Mouse (Mus musculus): Measurements from ENCODE around the gene Stra8. TPM values are rescaled to one million over a fixed set of nuclear protein-coding genes. Genes with fewer than 3 reads are reported as not detected.
A peak's percentile ranks its signal among the peaks of the same experiment; 100 is the strongest.

Stra8 gene
- polyA plus RNA-seq, 1 experiment from 2014 or later = not detected

DNA sequence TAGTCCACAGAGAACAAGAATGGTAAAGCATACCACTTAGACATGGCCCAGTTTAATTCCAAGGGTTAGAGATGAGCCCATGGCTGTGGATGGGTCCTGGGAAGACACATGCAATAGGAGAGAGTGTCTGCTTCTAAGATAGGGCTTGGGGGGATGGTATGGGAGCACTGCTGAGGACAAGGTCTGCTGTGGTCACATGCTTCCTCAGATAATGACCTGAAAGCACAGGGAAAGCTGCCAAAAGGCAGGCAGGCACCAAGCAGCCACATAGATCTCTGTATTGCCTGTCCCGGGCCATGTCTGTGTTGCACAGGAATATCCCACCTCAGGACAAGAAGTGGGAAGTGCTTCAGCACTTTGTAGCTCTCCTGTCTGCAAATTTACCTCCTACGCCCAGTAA is 20.8 kb upstream of the Stra8 start:
- ATAC-seq (replicated peaks; ENCODE audit: low FRiP score) (peak; percentile 35; the same call in 1 of the 2 replicates), DNase-seq (ENCODE audit: low spot score) (no peak)
- Histone ChIP-seq H3K4me2 (no peak overlapping the region), H3K9ac (ENCODE audit: low read depth, low read length) (no peak overlapping the region), H3K9me3 (ENCODE audit: control insufficient read depth, low read length) (no peaks in the 10 kb centered on the region), H3K27me3 (replicated peaks; ENCODE audit: control insufficient read depth, insufficient read depth, low read length) (no peaks in the 10 kb centered on the region), H3K4me1 (replicated peaks; ENCODE audit: control insufficient read depth, insufficient read depth, low read length) (peaks cover 14% of the 10 kb centered on the region), H3K36me3 (ENCODE audit: control insufficient read depth, insufficient read depth, low read length) (peaks cover 39% of the 10 kb centered on the region), H3K4me3 (ENCODE audit: low read depth, low read length) (no peak overlapping the region), H3K27ac (ENCODE audit: low read depth, low read length) (no peak overlapping the region)
- 66% methylated on average over 2 of the region's 2 CpGs for WGBS

DNA sequence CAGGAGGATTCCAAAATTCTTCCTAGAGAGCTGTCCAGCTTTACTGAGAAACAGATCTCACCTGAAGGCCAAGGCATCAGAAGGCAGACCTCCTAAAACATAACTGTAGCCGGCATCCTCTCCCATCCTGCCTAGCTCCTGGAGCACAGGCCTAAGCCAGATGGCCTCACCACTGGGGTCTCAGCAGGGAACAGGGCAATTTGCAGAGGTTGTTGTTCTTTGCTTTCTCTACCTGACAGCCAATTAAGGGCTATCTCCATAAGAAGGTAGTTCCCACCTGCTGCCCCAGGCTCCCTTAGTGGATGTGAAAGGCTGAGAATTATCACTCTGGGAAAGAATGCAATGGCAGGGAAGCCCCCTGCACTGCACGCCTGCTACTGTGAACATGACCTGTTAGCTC is 19.0 kb upstream of the Stra8 start:
- Histone ChIP-seq H3K36me3 (ENCODE audit: control insufficient read depth, insufficient read depth, low read length) (peaks cover 38% of the 10 kb centered on the region), H3K4me1 (replicated peaks; ENCODE audit: control insufficient read depth, insufficient read depth, low read length) (peaks cover 16% of the 10 kb centered on the region), H3K27ac (ENCODE audit: low read depth, low read length) (no peak overlapping the region), H3K9ac (ENCODE audit: low read depth, low read length) (no peak overlapping the region), H3K9me3 (ENCODE audit: control insufficient read depth, low read length) (no peaks in the 10 kb centered on the region), H3K4me3 (ENCODE audit: low read depth, low read length) (no peak overlapping the region), H3K27me3 (replicated peaks; ENCODE audit: control insufficient read depth, insufficient read depth, low read length) (no peaks in the 10 kb centered on the region), H3K4me2 (no peak overlapping the region)
- ATAC-seq (replicated peaks; ENCODE audit: low FRiP score) (no peak), DNase-seq (ENCODE audit: low spot score) (no peak)
- 78% methylated on average over 2 of the region's 2 CpGs for WGBS

DNA sequence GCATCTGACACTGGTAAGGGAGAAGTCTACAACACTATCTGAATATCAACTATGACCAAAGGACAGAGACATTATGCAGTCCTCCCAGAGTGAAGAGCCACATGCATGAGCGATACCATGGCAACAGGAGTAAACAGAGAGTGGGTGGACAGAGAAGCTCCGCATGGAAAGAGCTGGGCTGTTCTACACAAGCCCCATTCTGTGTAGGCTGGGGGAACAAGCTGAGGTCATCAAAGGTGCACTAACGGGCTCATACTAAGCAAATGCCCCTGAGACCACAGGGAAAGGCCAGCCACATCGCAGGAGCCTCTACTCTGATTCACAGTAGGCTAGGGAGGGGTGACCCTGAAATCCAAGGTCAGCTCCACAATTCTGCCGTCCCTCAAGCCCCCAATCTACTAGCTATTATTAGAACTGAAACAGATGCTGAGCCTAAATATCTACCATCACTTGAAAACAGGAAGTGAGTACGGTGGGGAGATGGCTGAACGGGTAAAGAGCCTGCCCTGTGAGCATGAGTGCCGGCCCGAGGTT is 18.0 kb upstream of the Stra8 start:
- Histone ChIP-seq H3K4me2 (no peak overlapping the region), H3K27ac (ENCODE audit: low read depth, low read length) (no peak overlapping the region), H3K9ac (ENCODE audit: low read depth, low read length) (no peak overlapping the region), H3K4me3 (ENCODE audit: low read depth, low read length) (no peak overlapping the region), H3K36me3 (ENCODE audit: control insufficient read depth, insufficient read depth, low read length) (peaks cover 34% of the 10 kb centered on the region), H3K4me1 (replicated peaks; ENCODE audit: control insufficient read depth, insufficient read depth, low read length) (peaks cover 20% of the 10 kb centered on the region), H3K9me3 (ENCODE audit: control insufficient read depth, low read length) (no peaks in the 10 kb centered on the region), H3K27me3 (replicated peaks; ENCODE audit: control insufficient read depth, insufficient read depth, low read length) (no peaks in the 10 kb centered on the region)
- no peak for ATAC-seq (replicated peaks; ENCODE audit: low FRiP score)
- DNase-seq (ENCODE audit: low spot score) = no peak
- WGBS = 56% methylated on average over 9 of the region's 9 CpGs

DNA sequence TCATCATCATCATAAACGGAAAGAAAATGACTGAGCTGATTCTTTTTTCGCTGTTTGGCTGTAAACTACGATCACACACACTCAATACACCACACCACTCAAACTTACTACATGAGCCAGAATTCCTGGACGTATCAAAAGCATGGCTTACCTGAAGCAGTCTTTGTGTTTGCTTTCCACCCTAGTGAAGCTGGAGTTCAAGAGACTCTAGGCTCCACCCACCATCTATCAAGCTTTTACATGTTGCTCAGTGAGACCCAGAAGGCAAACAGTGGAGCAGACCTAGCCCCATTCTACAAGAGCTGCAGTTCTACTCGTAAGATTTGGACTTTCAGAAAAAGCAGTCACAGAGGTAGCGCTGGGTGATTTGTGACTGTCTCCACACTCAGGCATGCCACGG is 17.4 kb upstream of the Stra8 start:
- Histone ChIP-seq H3K4me2 (no peak overlapping the region), H3K9ac (ENCODE audit: low read depth, low read length) (no peak overlapping the region), H3K4me1 (replicated peaks; ENCODE audit: control insufficient read depth, insufficient read depth, low read length) (peaks cover 25% of the 10 kb centered on the region), H3K4me3 (ENCODE audit: low read depth, low read length) (no peak overlapping the region), H3K36me3 (ENCODE audit: control insufficient read depth, insufficient read depth, low read length) (peaks cover 34% of the 10 kb centered on the region), H3K27me3 (replicated peaks; ENCODE audit: control insufficient read depth, insufficient read depth, low read length) (no peaks in the 10 kb centered on the region), H3K9me3 (ENCODE audit: control insufficient read depth, low read length) (no peaks in the 10 kb centered on the region), H3K27ac (ENCODE audit: low read depth, low read length) (no peak overlapping the region)
- 86% methylated on average over 7 of the region's 7 CpGs for WGBS
- no peak for ATAC-seq (replicated peaks; ENCODE audit: low FRiP score)
- no peak for DNase-seq (ENCODE audit: low spot score)

DNA sequence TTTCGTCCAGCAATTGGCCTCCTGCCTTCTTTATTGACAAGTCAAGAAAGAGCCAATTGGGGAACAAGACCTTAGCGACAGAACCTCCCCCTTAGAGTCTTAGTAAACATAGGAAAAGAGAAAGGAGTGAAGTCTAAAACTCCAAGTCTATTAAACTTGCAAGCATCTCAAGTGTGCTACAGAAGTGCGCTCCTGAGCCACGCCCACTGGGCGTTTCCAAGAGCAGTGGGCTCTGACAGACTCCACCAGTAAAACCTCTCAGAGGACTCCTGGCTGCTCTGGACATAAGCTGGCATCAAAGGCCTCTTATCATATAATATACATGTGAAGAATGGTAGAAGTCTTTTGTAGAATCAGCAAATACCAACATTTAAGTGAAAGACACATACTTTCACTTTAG is 16.5 kb upstream of the Stra8 start:
- Histone ChIP-seq H3K9me3 (ENCODE audit: control insufficient read depth, low read length) (no peaks in the 10 kb centered on the region), H3K36me3 (ENCODE audit: control insufficient read depth, insufficient read depth, low read length) (peaks cover 33% of the 10 kb centered on the region), H3K27ac (ENCODE audit: low read depth, low read length) (no peak overlapping the region), H3K27me3 (replicated peaks; ENCODE audit: control insufficient read depth, insufficient read depth, low read length) (no peaks in the 10 kb centered on the region), H3K4me3 (ENCODE audit: low read depth, low read length) (no peak overlapping the region), H3K4me2 (no peak overlapping the region), H3K4me1 (replicated peaks; ENCODE audit: control insufficient read depth, insufficient read depth, low read length) (peaks cover 31% of the 10 kb centered on the region), H3K9ac (ENCODE audit: low read depth, low read length) (no peak overlapping the region)
- ATAC-seq (replicated peaks; ENCODE audit: low FRiP score) = no peak
- DNase-seq (ENCODE audit: low spot score) = no peak
- WGBS = 77% methylated on average over 5 of the region's 5 CpGs

DNA sequence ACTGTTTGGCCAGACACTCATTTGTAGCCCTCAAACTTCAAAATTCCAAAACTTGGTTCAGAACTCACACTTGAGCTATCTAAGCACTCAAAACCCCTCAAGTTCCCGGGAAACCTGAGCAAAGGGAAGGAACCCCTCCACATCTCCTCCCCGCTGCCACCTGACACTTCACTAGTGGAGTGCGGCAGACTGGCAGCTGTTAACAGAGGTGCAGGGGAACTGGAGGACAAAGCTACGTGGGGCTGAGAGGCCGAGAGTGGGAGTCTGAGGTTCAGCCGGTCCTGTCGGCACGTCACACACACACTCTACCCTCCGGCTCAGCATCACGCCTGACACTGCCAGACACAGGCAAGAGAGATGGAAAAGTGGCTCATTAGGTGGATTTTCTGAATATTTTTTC is 16.1 kb upstream of the Stra8 start:
- DNase-seq (ENCODE audit: low spot score) (no peak), ATAC-seq (replicated peaks; ENCODE audit: low FRiP score) (no peak)
- Histone ChIP-seq H3K9ac (ENCODE audit: low read depth, low read length) (no peak overlapping the region), H3K4me2 (no peak overlapping the region), H3K4me1 (replicated peaks; ENCODE audit: control insufficient read depth, insufficient read depth, low read length) (peaks cover 35% of the 10 kb centered on the region), H3K36me3 (ENCODE audit: control insufficient read depth, insufficient read depth, low read length) (peaks cover 35% of the 10 kb centered on the region), H3K9me3 (ENCODE audit: control insufficient read depth, low read length) (no peaks in the 10 kb centered on the region), H3K27me3 (replicated peaks; ENCODE audit: control insufficient read depth, insufficient read depth, low read length) (no peaks in the 10 kb centered on the region), H3K27ac (ENCODE audit: low read depth, low read length) (no peak overlapping the region), H3K4me3 (ENCODE audit: low read depth, low read length) (no peak overlapping the region)
- 80% methylated on average over 10 of the region's 10 CpGs for WGBS

DNA sequence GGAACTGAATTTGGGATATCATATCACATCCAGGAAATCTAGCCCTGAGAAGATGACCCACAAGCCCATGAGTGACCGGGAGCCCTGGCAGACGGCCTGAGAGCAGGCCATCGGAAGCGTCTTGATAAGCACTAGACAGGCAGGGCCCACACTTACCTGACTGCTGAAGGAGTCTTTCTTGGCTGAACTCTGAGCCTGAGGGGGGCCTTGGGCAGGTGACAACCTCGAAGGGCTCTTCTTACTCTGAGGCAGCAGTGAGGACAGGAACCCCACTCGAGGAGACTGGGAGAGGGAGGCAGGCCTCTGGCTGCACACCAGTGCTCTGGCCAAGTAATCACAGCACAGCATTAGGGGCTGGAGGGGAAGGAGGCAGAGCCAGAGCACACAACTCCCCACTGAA is 15.6 kb upstream of the Stra8 start:
- 78% methylated on average over 6 of the region's 6 CpGs for WGBS
- Histone ChIP-seq H3K4me2 (no peak overlapping the region), H3K4me1 (replicated peaks; ENCODE audit: control insufficient read depth, insufficient read depth, low read length) (peaks cover 36% of the 10 kb centered on the region), H3K9ac (ENCODE audit: low read depth, low read length) (no peak overlapping the region), H3K27ac (ENCODE audit: low read depth, low read length) (no peak overlapping the region), H3K36me3 (ENCODE audit: control insufficient read depth, insufficient read depth, low read length) (peaks cover 35% of the 10 kb centered on the region), H3K9me3 (ENCODE audit: control insufficient read depth, low read length) (no peaks in the 10 kb centered on the region), H3K4me3 (ENCODE audit: low read depth, low read length) (no peak overlapping the region), H3K27me3 (replicated peaks; ENCODE audit: control insufficient read depth, insufficient read depth, low read length) (no peaks in the 10 kb centered on the region)
- DNase-seq (ENCODE audit: low spot score) (no peak), ATAC-seq (replicated peaks; ENCODE audit: low FRiP score) (no peak)

DNA sequence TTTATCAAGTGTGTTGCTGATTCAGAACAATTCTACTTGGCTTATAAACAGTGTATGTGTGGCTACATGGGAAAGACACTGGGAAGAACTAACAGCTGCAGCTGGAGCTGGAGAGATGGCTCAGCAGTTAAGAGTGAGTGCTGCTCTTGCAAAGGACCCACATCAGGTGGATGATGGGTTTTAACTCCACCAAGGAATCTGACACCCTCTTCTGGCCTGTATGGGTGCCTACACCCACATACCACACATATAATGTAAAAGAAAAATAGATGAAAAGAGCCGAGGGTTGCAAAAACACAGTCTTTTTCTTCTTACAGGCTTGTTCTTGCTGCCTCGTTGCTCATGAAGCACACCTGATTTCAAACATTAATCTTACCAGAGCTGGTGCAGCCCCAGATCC is 13.8 kb upstream of the Stra8 start:
- H3K9me3 ChIP-seq (ENCODE audit: control insufficient read depth, low read length) = no peaks in the 10 kb centered on the region
- peaks cover 43% of the 10 kb centered on the region for H3K4me1 ChIP-seq (replicated peaks; ENCODE audit: control insufficient read depth, insufficient read depth, low read length)

DNA sequence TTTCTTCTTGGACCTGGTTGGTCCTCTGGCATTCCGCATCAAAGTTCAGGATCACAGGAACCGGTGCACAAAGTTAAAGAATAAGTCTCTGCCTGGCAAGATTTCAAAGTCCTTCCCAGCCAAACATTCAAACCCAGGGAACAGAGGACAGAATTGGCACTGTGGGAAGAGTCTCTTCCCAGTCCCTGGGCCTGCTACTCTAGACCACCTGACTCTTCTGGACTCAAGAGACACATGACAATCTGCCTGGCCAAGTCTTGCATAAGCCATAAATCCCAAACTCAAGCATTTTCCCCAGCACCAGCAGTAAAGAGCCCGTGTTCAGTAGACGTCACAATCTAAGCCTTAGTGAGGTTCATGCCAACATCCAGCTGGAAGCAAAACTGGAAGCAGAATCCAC is 13.3 kb upstream of the Stra8 start:
- ATAC-seq (replicated peaks; ENCODE audit: low FRiP score) (no peak), DNase-seq (ENCODE audit: low spot score) (no peak)
- Histone ChIP-seq H3K27ac (ENCODE audit: low read depth, low read length) (peak overlapping the region; percentile 94; the same call in 1 of the 2 replicates), H3K9ac (ENCODE audit: low read depth, low read length) (peak overlapping the region; percentile 4; the same call in 1 of the 2 replicates), H3K4me3 (ENCODE audit: low read depth, low read length) (no peak overlapping the region), H3K9me3 (ENCODE audit: control insufficient read depth, low read length) (no peaks in the 10 kb centered on the region), H3K36me3 (ENCODE audit: control insufficient read depth, insufficient read depth, low read length) (peaks cover 22% of the 10 kb centered on the region), H3K27me3 (replicated peaks; ENCODE audit: control insufficient read depth, insufficient read depth, low read length) (no peaks in the 10 kb centered on the region), H3K4me1 (replicated peaks; ENCODE audit: control insufficient read depth, insufficient read depth, low read length) (peaks cover 43% of the 10 kb centered on the region), H3K4me2 (peak overlapping the region; percentile 55)
- WGBS = 85% methylated on average over 4 of the region's 4 CpGs

More for the DNA sequence above, 13.8 kb upstream of the Stra8 start:
- peaks cover 27% of the 10 kb centered on the region for H3K36me3 ChIP-seq (ENCODE audit: control insufficient read depth, insufficient read depth, low read length)
- no peak overlapping the region for H3K4me2 ChIP-seq
- DNase-seq (ENCODE audit: low spot score) (no peak), ATAC-seq (replicated peaks; ENCODE audit: low FRiP score) (no peak)
- no peak overlapping the region for H3K9ac ChIP-seq (ENCODE audit: low read depth, low read length)
- H3K4me3 ChIP-seq (ENCODE audit: low read depth, low read length) = no peak overlapping the region
- WGBS = 73% methylated on average over 2 of the region's 2 CpGs
- no peaks in the 10 kb centered on the region for H3K27me3 ChIP-seq (replicated peaks; ENCODE audit: control insufficient read depth, insufficient read depth, low read length)
- H3K27ac ChIP-seq (ENCODE audit: low read depth, low read length) = no peak overlapping the region
